Mouse (Mus musculus) liver, embryonic 13.5 days (tissue): ENCODE results near the gene Fam69a. TPM values are rescaled to one million over a fixed set of nuclear protein-coding genes. Genes with fewer than 3 reads are reported as not detected.

ENCODE experiments used
- ATAC-seq: fragments of 200-750 bp; cut with Nextera tagmentation; 2 replicates; pipeline ENCODE4 v1.8.0; 2017; ENCODE audit warnings: low read depth, mild to moderate bottlenecking, moderate number of reproducible peaks, moderate library complexity
- DNase-seq: peaks from one replicate; pipeline ENCODE4 v3.0.0; 2022
- H3K27ac ChIP-seq: fragments of 300-500 bp; sonication (generic); 2 replicates; pipeline ENCODE4 v1.5.1; 2015; ENCODE audit warnings: moderate library complexity, mild to moderate bottlenecking, inconsistent platforms
- H3K27me3 ChIP-seq: fragments of 300-500 bp; sonication (generic); 2 replicates; pipeline ENCODE4 v1.6.1; 2015; ENCODE audit warnings: mild to moderate bottlenecking, inconsistent platforms
- H3K36me3 ChIP-seq: fragments of 300-500 bp; sonication (generic); 2 replicates; pipeline ENCODE4 v1.6.1; 2015; ENCODE audit warnings: mild to moderate bottlenecking, inconsistent platforms
- H3K4me1 ChIP-seq: fragments of 300-500 bp; sonication (generic); replicated peaks from 2 replicates; pipeline ENCODE4 v1.6.1; 2015; ENCODE audit warnings: inconsistent platforms
- H3K4me2 ChIP-seq: fragments of 300-500 bp; sonication (generic); 2 replicates; pipeline ENCODE4 v1.6.1; 2015; ENCODE audit warnings: inconsistent platforms, mild to moderate bottlenecking, moderate library complexity
- H3K4me3 ChIP-seq: fragments of 300-500 bp; sonication (generic); replicated peaks from 2 replicates; pipeline ENCODE4 v1.5.1; 2015; ENCODE audit warnings: mild to moderate bottlenecking, inconsistent platforms
- H3K9ac ChIP-seq: fragments of 300-500 bp; sonication (generic); 2 replicates; pipeline ENCODE4 v1.6.1; 2015; ENCODE audit warnings: mild to moderate bottlenecking, inconsistent platforms
- H3K9me3 ChIP-seq: fragments of 300-500 bp; sonication (generic); replicated peaks from 2 replicates; pipeline ENCODE4 v1.6.1; 2016; ENCODE audit warnings: inconsistent platforms
- WGBS: fragments of 180-500 bp; shearing (Covaris S2); methylation state at CpG from one replicate; pipeline ENCODE4 v1.1.7; 2015; ENCODE audit not compliant: insufficient replicate concordance; 5-methylcytosine and 5-hydroxymethylcytosine counted together
- polyA plus RNA-seq: library from polyadenylated mRNA; unstranded; fragments of >200 nt; fragmentation: Nextera tagmentation; extraction: Ambion mirVana; gene quantifications from 2 replicates; pipeline ENCODE4 v1.2.1, GENCODE M21; 2015

Fam69a gene
- polyA plus RNA-seq, 1 experiment from 2014 or later: 11.3 TPM

GRCm38 (mm10) chr5:107965355-107965991 is 21.4 kb downstream of the Fam69a start:
- peak; percentile 43; the same call in 1 of the 2 replicates for ATAC-seq

GRCm38 (mm10) chr5:107964031-107964758 is 22.7 kb downstream of the Fam69a start:
- H3K4me3 ChIP-seq: no peak overlapping the region
- ATAC-seq: no peak
- no peak overlapping the region for H3K4me2 ChIP-seq
- no peak overlapping the region for H3K9ac ChIP-seq
- 23% methylated on average over 2 of the region's 2 CpGs for WGBS
- DNase-seq: no peak
- no peaks in the 10 kb centered on the region for H3K27me3 ChIP-seq
- H3K4me1 ChIP-seq: peaks cover 90% of the 10 kb centered on the region
- no peaks in the 10 kb centered on the region for H3K9me3 ChIP-seq
- no peaks in the 10 kb centered on the region for H3K36me3 ChIP-seq
- peak overlapping the region; percentile 58 for H3K27ac ChIP-seq

More at GRCm38 (mm10) chr5:107965355-107965991, 21.4 kb downstream of the Fam69a start:
- H3K4me1 ChIP-seq: peaks cover 88% of the 10 kb centered on the region
- peak overlapping the region; percentile 49 for H3K9ac ChIP-seq
- no peaks in the 10 kb centered on the region for H3K36me3 ChIP-seq
- 42% methylated on average over 9 of the region's 9 CpGs for WGBS
- no peak overlapping the region for H3K4me3 ChIP-seq
- H3K27ac ChIP-seq: peak overlapping the region; percentile 78
- no peaks in the 10 kb centered on the region for H3K27me3 ChIP-seq
- no peaks in the 10 kb centered on the region for H3K9me3 ChIP-seq
- H3K4me2 ChIP-seq: peak overlapping the region; percentile 30
- DNase-seq: peak; percentile 53

GRCm38 (mm10) chr5:107961438-107962251 is 25.2 kb downstream of the Fam69a start:
- H3K9ac ChIP-seq: peak overlapping the region; percentile 62
- H3K4me3 ChIP-seq: peak overlapping the region; percentile 3; the same call in 1 of the 2 replicates
- peak overlapping the region; percentile 87 for H3K27ac ChIP-seq
- H3K36me3 ChIP-seq: no peaks in the 10 kb centered on the region
- H3K9me3 ChIP-seq: no peaks in the 10 kb centered on the region
- H3K27me3 ChIP-seq: no peaks in the 10 kb centered on the region
- DNase-seq (no peak), ATAC-seq (no peak)
- peak overlapping the region; percentile 70 for H3K4me2 ChIP-seq
- H3K4me1 ChIP-seq: peaks cover 71% of the 10 kb centered on the region
- WGBS: 45% methylated on average over 16 of the region's 16 CpGs

- H3K4me3 ChIP-seq: peak overlapping the region; percentile 52
Observed at GRCm38 (mm10) chr5:107960532-107961202, 26.2 kb downstream of the Fam69a start.

GRCm38 (mm10) chr5:107959624-107960300 is 27.1 kb downstream of the Fam69a start:
- H3K9me3 ChIP-seq: no peaks in the 10 kb centered on the region
- H3K4me2 ChIP-seq: peak overlapping the region; percentile 70
- H3K27me3 ChIP-seq: no peaks in the 10 kb centered on the region
- H3K36me3 ChIP-seq: no peaks in the 10 kb centered on the region
- WGBS: 32% methylated on average over 8 of the region's 8 CpGs
- no peak overlapping the region for H3K4me3 ChIP-seq
- peaks cover 52% of the 10 kb centered on the region for H3K4me1 ChIP-seq
- DNase-seq: peak; percentile 76
- peak overlapping the region; percentile 55 for H3K9ac ChIP-seq
- peak; percentile 93 for ATAC-seq
- H3K27ac ChIP-seq: peak overlapping the region; percentile 87

More at GRCm38 (mm10) chr5:107960532-107961202, 26.2 kb downstream of the Fam69a start:
- Histone ChIP-seq H3K27ac (peak overlapping the region; percentile 87), H3K4me2 (peak overlapping the region; percentile 70), H3K9ac (peak overlapping the region; percentile 62), H3K9me3 (no peaks in the 10 kb centered on the region), H3K27me3 (no peaks in the 10 kb centered on the region), H3K36me3 (no peaks in the 10 kb centered on the region), H3K4me1 (peaks cover 62% of the 10 kb centered on the region)
- ATAC-seq: peak; percentile 84
- WGBS: 21% methylated on average over 14 of the region's 14 CpGs
- peak; percentile 74 for DNase-seq

- H3K4me3 ChIP-seq: no peak overlapping the region
- WGBS: 38% methylated on average over 5 of the region's 5 CpGs
- DNase-seq (no peak), ATAC-seq (peak; percentile 78)
- H3K4me2 ChIP-seq: no peak overlapping the region
- no peaks in the 10 kb centered on the region for H3K36me3 ChIP-seq
- no peak overlapping the region; the same call in 1 of the 2 replicates for H3K27ac ChIP-seq
- no peaks in the 10 kb centered on the region for H3K9me3 ChIP-seq
- H3K27me3 ChIP-seq: no peaks in the 10 kb centered on the region
- H3K4me1 ChIP-seq: peaks cover 21% of the 10 kb centered on the region
- H3K9ac ChIP-seq: no peak overlapping the region
Observed at GRCm38 (mm10) chr5:107950643-107951042, 36.2 kb downstream of the Fam69a start.

- H3K4me2 ChIP-seq: no peak overlapping the region
- no peaks in the 10 kb centered on the region for H3K27me3 ChIP-seq
- H3K4me3 ChIP-seq: no peak overlapping the region
- H3K36me3 ChIP-seq: no peaks in the 10 kb centered on the region
- no peaks in the 10 kb centered on the region for H3K9me3 ChIP-seq
- ATAC-seq (no peak), DNase-seq (no peak)
- H3K4me1 ChIP-seq: peaks cover 24% of the 10 kb centered on the region
- H3K27ac ChIP-seq: 0 out of 2 replicates have a peak overlapping the region, but pooled peaks have one; percentile 10
- 48% methylated on average over 3 of the region's 3 CpGs for WGBS
- no peak overlapping the region for H3K9ac ChIP-seq
Observed at GRCm38 (mm10) chr5:107949607-107950006, 37.3 kb downstream of the Fam69a start.

- Histone ChIP-seq H3K4me2 (no peak overlapping the region), H3K9me3 (no peaks in the 10 kb centered on the region), H3K27ac (no peak overlapping the region), H3K27me3 (no peaks in the 10 kb centered on the region), H3K4me1 (peaks cover 28% of the 10 kb centered on the region), H3K36me3 (no peaks in the 10 kb centered on the region), H3K4me3 (no peak overlapping the region), H3K9ac (no peak overlapping the region)
- ATAC-seq (no peak), DNase-seq (no peak)
- 77% methylated on average over 1 of the region's 1 CpGs for WGBS
Observed at GRCm38 (mm10) chr5:107948899-107949298, 38.0 kb downstream of the Fam69a start.

GRCm38 (mm10) chr5:107947548-107947947 is 39.3 kb downstream of the Fam69a start:
- Histone ChIP-seq H3K36me3 (no peaks in the 10 kb centered on the region), H3K27ac (no peak overlapping the region), H3K9me3 (no peaks in the 10 kb centered on the region), H3K9ac (no peak overlapping the region), H3K4me1 (peaks cover 28% of the 10 kb centered on the region), H3K4me2 (no peak overlapping the region), H3K4me3 (no peak overlapping the region), H3K27me3 (no peaks in the 10 kb centered on the region)
- 77% methylated on average over 2 of the region's 2 CpGs for WGBS
- no peak for DNase-seq
- no peak for ATAC-seq

GRCm38 (mm10) chr5:107946475-107946874 is 40.4 kb downstream of the Fam69a start:
- Histone ChIP-seq H3K9me3 (no peaks in the 10 kb centered on the region), H3K9ac (no peak overlapping the region), H3K4me3 (no peak overlapping the region), H3K27ac (no peak overlapping the region), H3K4me2 (no peak overlapping the region), H3K4me1 (peaks cover 28% of the 10 kb centered on the region), H3K27me3 (no peaks in the 10 kb centered on the region), H3K36me3 (no peaks in the 10 kb centered on the region)
- no peak for ATAC-seq
- no peak for DNase-seq
- 45% methylated on average over 1 of the region's 1 CpGs for WGBS
